Mouse (Mus musculus): ENCODE data around the gene Hsd17b14. TPM values are rescaled to one million over a fixed set of nuclear protein-coding genes. Genes with fewer than 3 reads are reported as not detected.

Hsd17b14 gene
- polyA plus RNA-seq, 1 experiment = 6.8 TPM

- no peak for TF ChIP-seq GATA1 (IDR thresholded peaks at IDR 0.05; ENCODE audit: borderline replicate concordance, low read length)
- no peak for TF ChIP-seq FLI1 (IDR thresholded peaks at IDR 0.05; ENCODE audit: low read length)
- Histone ChIP-seq H3K27me3 (replicated peaks) (peaks cover 45% of the 10 kb centered on the region), H3K36me3 (replicated peaks; ENCODE audit: low read length) (no peaks in the 10 kb centered on the region), H3K9me3 (no peaks in the 10 kb centered on the region), H3K4me3 (replicated peaks) (no peak overlapping the region), H3K4me1 (peaks cover 14% of the 10 kb centered on the region)
Observed at GRCm38 (mm10) chr7:45549641-45550436, 4.9 kb upstream of the Hsd17b14 start.

- H3K4me1 ChIP-seq = peaks cover 16% of the 10 kb centered on the region
- no peaks in the 10 kb centered on the region for H3K9me3 ChIP-seq
- TF ChIP-seq FLI1 (IDR thresholded peaks at IDR 0.05; ENCODE audit: low read length) (no peak), GATA1 (IDR thresholded peaks at IDR 0.05; ENCODE audit: borderline replicate concordance, low read length) (no peak)
- peaks cover 46% of the 10 kb centered on the region for H3K27me3 ChIP-seq (replicated peaks)
- no peak overlapping the region for H3K4me3 ChIP-seq (replicated peaks)
- H3K36me3 ChIP-seq (replicated peaks; ENCODE audit: low read length) = no peaks in the 10 kb centered on the region
Observed at GRCm38 (mm10) chr7:45550821-45551511, 3.7 kb upstream of the Hsd17b14 start.

- peaks cover 46% of the 10 kb centered on the region for H3K27me3 ChIP-seq (replicated peaks)
- peaks cover 21% of the 10 kb centered on the region for H3K4me1 ChIP-seq
- H3K36me3 ChIP-seq (replicated peaks; ENCODE audit: low read length) = no peaks in the 10 kb centered on the region
- H3K4me3 ChIP-seq (replicated peaks) = no peak overlapping the region
- H3K9me3 ChIP-seq = no peaks in the 10 kb centered on the region
- TF ChIP-seq FLI1 (IDR thresholded peaks at IDR 0.05; ENCODE audit: low read length) = no peak
- TF ChIP-seq GATA1 (IDR thresholded peaks at IDR 0.05; ENCODE audit: borderline replicate concordance, low read length) = no peak
Observed at GRCm38 (mm10) chr7:45551512-45551883, 3.2 kb upstream of the Hsd17b14 start.

DNA sequence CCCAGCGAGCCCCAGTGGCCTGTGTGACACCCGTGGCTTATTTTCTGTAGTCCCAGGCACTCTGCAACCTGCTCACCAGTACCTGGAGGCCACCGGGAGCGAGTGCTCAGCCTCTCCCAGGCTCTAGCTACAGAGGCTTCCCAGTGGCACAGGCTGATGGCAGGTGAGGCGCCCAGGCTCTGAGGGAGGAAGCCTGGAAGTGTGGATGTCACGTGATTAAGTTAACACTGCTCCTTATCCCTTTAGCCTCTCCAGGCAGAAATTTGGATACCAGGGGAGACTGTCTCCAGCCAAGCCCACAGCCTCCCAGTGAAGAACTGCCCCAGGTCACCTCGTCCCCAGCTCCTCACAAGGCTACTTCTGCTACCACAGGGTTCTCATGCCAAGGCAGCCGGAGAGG lies 1.2 kb upstream of the Hsd17b14 start:
- H3K27me3 ChIP-seq (replicated peaks) = peaks cover 48% of the 10 kb centered on the region
- H3K9me3 ChIP-seq = no peaks in the 10 kb centered on the region
- no peaks in the 10 kb centered on the region for H3K36me3 ChIP-seq (replicated peaks; ENCODE audit: low read length)
- no peak overlapping the region for H3K4me3 ChIP-seq (replicated peaks)
- TF ChIP-seq FLI1 (IDR thresholded peaks at IDR 0.05; ENCODE audit: low read length) = no peak
- no peak for TF ChIP-seq GATA1 (IDR thresholded peaks at IDR 0.05; ENCODE audit: borderline replicate concordance, low read length)
- H3K4me1 ChIP-seq = peaks cover 22% of the 10 kb centered on the region

DNA sequence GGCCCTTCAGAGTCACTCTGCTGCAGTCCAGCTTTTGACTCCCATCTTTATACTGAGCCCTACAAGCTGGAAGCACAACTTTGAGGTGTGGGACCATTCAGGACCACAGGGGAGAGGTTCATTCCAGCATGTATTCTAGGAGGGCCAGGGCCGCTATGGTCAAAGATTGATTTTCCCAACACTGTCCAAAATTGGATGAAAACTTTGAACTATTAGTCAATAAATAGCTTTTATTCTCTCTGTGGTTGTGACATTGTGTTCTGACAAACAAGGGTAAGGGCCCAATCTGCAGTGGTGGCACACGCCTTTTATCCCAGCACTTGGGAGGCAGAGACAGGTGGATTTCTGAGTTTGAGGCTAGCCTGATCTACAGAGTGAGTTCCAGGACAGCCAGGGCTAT lies 703 bp upstream of the Hsd17b14 start:
- no peaks in the 10 kb centered on the region for H3K36me3 ChIP-seq (replicated peaks; ENCODE audit: low read length)
- no peak for TF ChIP-seq FLI1 (IDR thresholded peaks at IDR 0.05; ENCODE audit: low read length)
- TF ChIP-seq GATA1 (IDR thresholded peaks at IDR 0.05; ENCODE audit: borderline replicate concordance, low read length) = no peak
- H3K4me3 ChIP-seq (replicated peaks) = no peak overlapping the region
- H3K27me3 ChIP-seq (replicated peaks) = peaks cover 46% of the 10 kb centered on the region
- peaks cover 26% of the 10 kb centered on the region for H3K4me1 ChIP-seq
- H3K9me3 ChIP-seq = no peaks in the 10 kb centered on the region

- Histone ChIP-seq H3K9me3 (no peaks in the 10 kb centered on the region), H3K4me1 (peaks cover 39% of the 10 kb centered on the region), H3K4me3 (replicated peaks) (no peak overlapping the region), H3K27me3 (replicated peaks) (peaks cover 31% of the 10 kb centered on the region), H3K36me3 (replicated peaks; ENCODE audit: low read length) (no peaks in the 10 kb centered on the region)
- no peak for TF ChIP-seq FLI1 (IDR thresholded peaks at IDR 0.05; ENCODE audit: low read length)
- no peak for TF ChIP-seq GATA1 (IDR thresholded peaks at IDR 0.05; ENCODE audit: borderline replicate concordance, low read length)
Observed at GRCm38 (mm10) chr7:45555787-45556186, 1.1 kb downstream of the Hsd17b14 start.

DNA sequence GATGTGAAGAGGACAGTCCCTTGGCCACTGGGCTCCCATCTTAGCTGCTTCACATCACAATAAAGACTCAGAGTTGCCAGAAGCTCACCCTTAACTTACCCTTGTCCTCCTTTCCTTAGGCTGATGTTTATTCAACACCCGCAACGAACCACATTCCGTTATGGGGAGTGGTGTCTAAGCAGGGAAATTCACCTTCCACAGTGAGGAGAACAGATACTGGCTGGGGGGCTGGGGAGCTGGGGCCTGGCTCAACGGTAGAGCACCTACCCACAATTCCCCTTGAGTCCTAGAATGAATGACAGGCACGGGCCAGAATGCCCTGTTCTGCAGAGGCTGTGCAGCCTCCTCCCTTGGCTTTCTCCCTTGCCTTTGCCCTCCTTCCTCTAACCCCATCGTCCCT lies 4.2 kb downstream of the Hsd17b14 start:
- H3K4me1 ChIP-seq = peaks cover 52% of the 10 kb centered on the region
- H3K9me3 ChIP-seq = no peaks in the 10 kb centered on the region
- no peak overlapping the region for H3K4me3 ChIP-seq (replicated peaks)
- peaks cover 15% of the 10 kb centered on the region for H3K27me3 ChIP-seq (replicated peaks)
- no peak for TF ChIP-seq FLI1 (IDR thresholded peaks at IDR 0.05; ENCODE audit: low read length)
- TF ChIP-seq GATA1 (IDR thresholded peaks at IDR 0.05; ENCODE audit: borderline replicate concordance, low read length) = no peak
- no peaks in the 10 kb centered on the region for H3K36me3 ChIP-seq (replicated peaks; ENCODE audit: low read length)

- Histone ChIP-seq H3K27me3 (replicated peaks) (peaks cover 10% of the 10 kb centered on the region), H3K4me3 (replicated peaks) (peak overlapping the region; percentile 33), H3K36me3 (replicated peaks; ENCODE audit: low read length) (no peaks in the 10 kb centered on the region), H3K9me3 (no peaks in the 10 kb centered on the region), H3K4me1 (peaks cover 57% of the 10 kb centered on the region)
- TF ChIP-seq GATA1 (IDR thresholded peaks at IDR 0.05; ENCODE audit: borderline replicate concordance, low read length) (no peak), FLI1 (IDR thresholded peaks at IDR 0.05; ENCODE audit: low read length) (no peak)
Observed at GRCm38 (mm10) chr7:45560241-45560640, 5.5 kb downstream of the Hsd17b14 start.

- no peak for TF ChIP-seq FLI1 (IDR thresholded peaks at IDR 0.05; ENCODE audit: low read length)
- TF ChIP-seq GATA1 (IDR thresholded peaks at IDR 0.05; ENCODE audit: borderline replicate concordance, low read length) = no peak
- Histone ChIP-seq H3K4me3 (replicated peaks) (peak overlapping the region; percentile 83), H3K4me1 (peaks cover 61% of the 10 kb centered on the region), H3K27me3 (replicated peaks) (peaks cover 10% of the 10 kb centered on the region), H3K36me3 (replicated peaks; ENCODE audit: low read length) (no peaks in the 10 kb centered on the region), H3K9me3 (no peaks in the 10 kb centered on the region)
Observed at GRCm38 (mm10) chr7:45560843-45561623, 6.3 kb downstream of the Hsd17b14 start.
